Mouse (Mus musculus) embryonic fibroblast, embryonic 13.5 days (primary cell): ENCODE data around the gene Grin1.

ENCODE experiments used
- CTCF ChIP-seq: IDR thresholded peaks from 2 replicates; pipeline ENCODE4 v1.5.1; 2011; ENCODE audit warnings: mild to moderate bottlenecking, control low read depth, low read length, moderate library complexity, borderline replicate concordance; ENCODE audit not compliant: insufficient read depth
- POLR2A ChIP-seq: IDR thresholded peaks from 2 replicates; pipeline ENCODE4 v1.6.1; 2011; ENCODE audit warnings: low read depth, mild to moderate bottlenecking, control low read depth, low read length, moderate library complexity

DNA sequence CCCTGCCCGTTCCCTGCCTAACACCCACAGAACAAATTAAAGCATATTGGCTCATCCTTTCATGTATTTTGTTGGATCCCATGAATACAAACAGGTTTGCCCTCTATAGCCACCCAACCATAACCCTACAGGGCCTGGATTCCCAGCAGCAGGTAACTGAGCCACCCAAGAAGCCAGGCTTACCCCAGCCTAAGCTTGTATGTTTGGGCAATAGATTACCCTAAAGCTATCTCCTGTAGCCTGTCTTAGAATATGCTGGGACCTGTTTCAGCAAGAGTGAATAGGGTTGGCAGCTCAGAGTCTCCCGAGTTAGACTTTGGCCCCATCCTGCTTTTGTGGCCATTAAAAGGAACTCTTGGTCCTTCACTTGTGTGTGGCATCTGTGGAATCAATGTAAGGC, 33.4 kb downstream of the Grin1 start:
- TF ChIP-seq CTCF (no peak), POLR2A (no peak)
